Mouse (Mus musculus): Measurements from ENCODE around the gene Gpatch2.

DNA sequence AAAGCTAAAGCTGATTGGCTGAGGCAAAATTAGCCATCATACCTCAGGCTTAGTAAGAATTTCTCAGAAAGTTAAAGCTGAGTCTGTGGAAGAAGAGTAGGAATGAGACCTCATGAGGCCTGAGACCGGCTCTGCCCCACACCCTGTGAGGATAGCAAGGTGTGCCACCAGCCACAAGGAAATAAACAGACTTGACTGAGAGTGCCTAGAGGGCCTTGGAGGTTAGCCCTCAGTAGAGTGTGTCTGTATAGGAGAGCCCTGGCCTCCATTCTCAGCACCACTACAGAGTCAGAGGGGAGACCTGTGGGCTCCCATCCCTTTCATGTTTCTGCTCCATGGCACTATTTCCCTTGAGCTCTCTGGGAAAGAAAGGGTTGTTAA is 107.9 kb downstream of the Gpatch2 start:
- TF ChIP-seq CTCF (IDR thresholded peaks at IDR 0.05; ENCODE audit: low read depth, low read length) (no peak), POLR2A (IDR thresholded peaks at IDR 0.05; ENCODE audit: borderline replicate concordance, low read depth, low read length) (no peak)
